Mouse (Mus musculus): ENCODE measurements around the gene Ddx55. TPM values are rescaled to one million over a fixed set of nuclear protein-coding genes. Genes with fewer than 3 reads are reported as not detected.

Gene Ddx55
- total RNA-seq, 2 experiments from 2014 or later = 7.4 to 11.1 TPM

GRCm38 (mm10) chr5:124605041-124605622, 52.5 kb downstream of the Ddx55 start:
- no peak for DNase-seq (ENCODE audit: low spot score in 2 of 2)

DNA sequence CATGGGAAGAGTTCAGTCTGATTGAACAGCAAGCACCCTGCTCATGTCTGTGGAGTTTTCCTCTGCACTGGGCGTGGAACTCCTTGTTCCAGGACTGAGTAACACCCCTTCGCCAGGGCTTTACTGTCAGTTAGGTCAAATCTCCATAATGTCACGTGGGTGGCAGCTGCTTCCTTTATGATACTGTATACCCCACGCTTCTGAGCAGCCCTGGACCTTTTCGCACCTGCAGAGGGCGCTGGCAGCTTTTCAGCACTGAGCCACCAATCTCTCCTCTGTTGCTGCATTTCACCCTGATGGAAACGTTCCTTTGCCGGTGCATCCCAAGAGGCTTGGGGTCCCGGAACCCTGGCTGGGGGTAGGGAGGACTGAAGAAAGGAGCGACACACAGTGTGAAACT, 58.3 kb downstream of the Ddx55 start:
- DNase-seq (ENCODE audit: low spot score in 2 of 2) = no peak

GRCm38 (mm10) chr5:124614709-124615108, 62.0 kb downstream of the Ddx55 start:
- no peak for DNase-seq (ENCODE audit: low spot score in 2 of 2)

GRCm38 (mm10) chr5:124618711-124619110, 66.0 kb downstream of the Ddx55 start:
- no peak for DNase-seq (ENCODE audit: low spot score in 2 of 2)

Other genes starting within 250 kb of the Ddx55 start
- gene Mphosph9, start 224.9 kb upstream of the Ddx55 start, total RNA-seq (2021) = 1 to 10 TPM; 7.7 to 9.7 TPM
- gene 2810006K23Rik, start 224.8 kb upstream of the Ddx55 start, total RNA-seq (2021) = 10 to 100 TPM in 1 of 2 experiments, 1 to 10 TPM in 1; 9.8 to 11.5 TPM
- 100 to 1,000 TPM; 214 TPM for gene Cdk2ap1, start 189.8 kb upstream of the Ddx55 start, total RNA-seq (2021)
- 10 to 100 TPM; 50.3 to 57.9 TPM for gene Sbno1, start 126.9 kb upstream of the Ddx55 start, total RNA-seq (2021)
- gene Kmt5a, start 112.9 kb upstream of the Ddx55 start, total RNA-seq (2021) = 10 to 100 TPM; 43.3 to 44.8 TPM
- gene Rilpl2, start 74.5 kb upstream of the Ddx55 start, total RNA-seq (2021) = 10 to 100 TPM; 10.3 to 12.8 TPM
- gene Snrnp35, start 69.7 kb upstream of the Ddx55 start, total RNA-seq (2021) = 10 to 100 TPM; 26.7 to 32.0 TPM
- gene Rilpl1, start 21.5 kb upstream of the Ddx55 start, total RNA-seq (2021) = 10 to 100 TPM; 60.9 to 75.3 TPM
- gene Tmed2, start 12.2 kb upstream of the Ddx55 start, total RNA-seq (2021) = 100 to 1,000 TPM; 174 to 192 TPM
- 10 to 100 TPM; 47.4 to 47.9 TPM for gene Eif2b1, start 26.3 kb downstream of the Ddx55 start, total RNA-seq (2021)
- 10 to 100 TPM; 22.6 to 24.8 TPM for gene Gtf2h3, start 26.3 kb downstream of the Ddx55 start, total RNA-seq (2021)
- 10 to 100 TPM; 26.5 to 31.4 TPM for gene Atp6v0a2, start 75.7 kb downstream of the Ddx55 start, total RNA-seq (2021)
- gene Dnah10, start 172.2 kb downstream of the Ddx55 start, total RNA-seq (2021) = under 1 TPM; 0.10 TPM